ENCODE assay signal across 46 mouse cellular contexts in the genomic region with DNA sequence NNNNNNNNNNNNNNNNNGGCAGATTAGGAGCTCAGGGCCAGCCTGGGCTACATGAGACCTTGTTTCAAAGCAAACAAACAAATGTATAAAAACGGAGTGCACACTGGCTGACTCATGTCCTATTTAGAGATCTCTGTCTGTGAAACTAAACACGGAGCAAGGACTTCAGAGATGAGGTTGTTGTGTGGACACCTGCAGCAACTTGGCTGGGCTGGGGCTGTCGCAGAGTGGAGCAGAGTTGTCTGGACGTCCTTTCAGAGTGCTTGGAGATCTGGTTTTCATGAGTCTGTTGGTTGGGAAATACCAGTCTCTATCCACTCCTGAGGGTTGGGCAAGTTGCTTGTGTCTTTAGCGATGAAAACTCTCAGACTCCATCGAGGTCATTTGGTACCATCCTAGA. TPM values are rescaled to one million over a fixed set of nuclear protein-coding genes. Genes with fewer than 3 reads are reported as not detected.
"Had no signal": no experiment of that assay in that cellular context is flagged by ENCODE, and none has a peak within 500 bp of the region (broad histone marks: within the 10 kb centered on the region; RNA-seq: fewer than 3 reads in every experiment).

No protein-coding gene starts in this region.

- H3K27ac ChIP-seq: heart, embryonic 13.5 days; heart, embryonic 15.5 days; hindbrain, embryonic 10.5 days; hindbrain, embryonic 12.5 days; hindbrain, embryonic 13.5 days; hindbrain, embryonic 14.5 days; hindbrain, embryonic 15.5 days; hindbrain, postnatal 0 days; intestine, embryonic 15.5 days; kidney, embryonic 15.5 days; kidney, postnatal 0 days; layer of hippocampus, adult 2 months; left cerebral cortex, adult 2 months had no signal

- H3K36me3 ChIP-seq: hindbrain, embryonic 10.5 days; hindbrain, embryonic 12.5 days; hindbrain, embryonic 15.5 days; intestine, embryonic 15.5 days; kidney, embryonic 15.5 days had no signal

- H3K4me3 ChIP-seq: heart, embryonic 12.5 days; heart, embryonic 13.5 days; heart, embryonic 15.5 days; hindbrain, embryonic 10.5 days; hindbrain, embryonic 12.5 days; hindbrain, embryonic 13.5 days; hindbrain, embryonic 15.5 days; intestine, embryonic 15.5 days; kidney, embryonic 15.5 days; layer of hippocampus, adult 2 months; left cerebral cortex, adult 2 months had no signal

- H3K9me3 ChIP-seq: heart, embryonic 12.5 days; heart, embryonic 13.5 days; heart, embryonic 15.5 days; hindbrain, embryonic 10.5 days; hindbrain, embryonic 12.5 days; hindbrain, embryonic 13.5 days; hindbrain, embryonic 15.5 days; intestine, embryonic 15.5 days; kidney, embryonic 15.5 days had no signal

- DNase-seq: heart, postnatal 10 days; heart, postnatal 14 days; heart, postnatal 36 days; heart, postnatal 4 days; kidney, adult 11 months; kidney, adult 18-20 months; kidney, adult 2 months; kidney, adult 8-10 months; kidney, adult 9 months; kidney, postnatal 10 days; kidney, postnatal 14 days; kidney, postnatal 25 days; kidney, postnatal 36 days; kidney, postnatal 4 days; layer of hippocampus, adult 9-11 months; layer of hippocampus, postnatal 36 days had no signal

- H3K4me1 ChIP-seq: heart, embryonic 12.5 days; hindbrain, embryonic 12.5 days; hindbrain, embryonic 13.5 days; hindbrain, embryonic 15.5 days; intestine, embryonic 15.5 days; kidney, embryonic 15.5 days had no signal

- H3K27me3 ChIP-seq: heart, embryonic 12.5 days; heart, embryonic 13.5 days; heart, embryonic 15.5 days; hindbrain, embryonic 12.5 days; hindbrain, embryonic 13.5 days; hindbrain, embryonic 15.5 days; intestine, embryonic 15.5 days; kidney, embryonic 15.5 days had no signal

- H3K4me2 ChIP-seq: heart, embryonic 12.5 days; heart, embryonic 13.5 days; heart, embryonic 15.5 days; hindbrain, embryonic 12.5 days; hindbrain, embryonic 13.5 days; hindbrain, embryonic 14.5 days; hindbrain, embryonic 15.5 days; intestine, embryonic 15.5 days; kidney, embryonic 15.5 days had no signal

- H3K9ac ChIP-seq: heart, embryonic 12.5 days; heart, embryonic 13.5 days; heart, embryonic 15.5 days; hindbrain, embryonic 12.5 days; hindbrain, embryonic 13.5 days; hindbrain, embryonic 14.5 days; hindbrain, embryonic 15.5 days; intestine, embryonic 15.5 days; kidney, embryonic 15.5 days had no signal

- ATAC-seq: hindbrain, embryonic 16.5 days; hindbrain, postnatal 0 days; inflammation-experienced regulatory T-cells, adult 6 months; intestine, embryonic 15.5 days; intestine, embryonic 16.5 days; intestine, postnatal 0 days had no signal

RNA-seq across cellular contexts. Expression of a gene that starts 14.1 kb away (rescaled TPM):
- total RNA-seq: hematopoietic stem cell, adult 5-6 weeks had no signal

RNA-seq across cellular contexts. Expression of a gene that starts 39.9 kb away (rescaled TPM):
- total RNA-seq: hematopoietic stem cell, adult 5-6 weeks; hindbrain, postnatal 0 days; layer of hippocampus, adult 18-20 months; layer of hippocampus, adult 2 months; layer of hippocampus, adult 8-10 months; layer of hippocampus, postnatal 10 days; layer of hippocampus, postnatal 25 days; layer of hippocampus, postnatal 36 days; left cerebral cortex, adult 18-20 months; left cerebral cortex, adult 2 months; left cerebral cortex, postnatal 10 days had no signal
- polyA plus RNA-seq: heart, embryonic 12.5 days; heart, embryonic 13.5 days; hindbrain, embryonic 10.5 days; hindbrain, embryonic 11.5 days; hindbrain, embryonic 12.5 days; hindbrain, embryonic 13.5 days; hindbrain, embryonic 14.5 days; hindbrain, embryonic 15.5 days; hindbrain, embryonic 16.5 days; hindbrain, postnatal 0 days; inflammation-experienced regulatory T-cells, adult 6 months; intestine, embryonic 14.5 days; intestine, embryonic 15.5 days; intestine, embryonic 16.5 days; intestine, postnatal 0 days; kidney, adult 2 months; kidney, embryonic 14.5 days; kidney, embryonic 15.5 days; kidney, embryonic 16.5 days; kidney, postnatal 0 days; large intestine, adult 2 months had no signal
